Mouse (Mus musculus): ENCODE results near the gene Cxadr. TPM values are rescaled to one million over a fixed set of nuclear protein-coding genes. Genes with fewer than 3 reads are reported as not detected.

Gene Cxadr
- polyA plus RNA-seq, 1 experiment, result 0.67 TPM

GRCm38 (mm10) chr16:78372786-78373185 lies 71.5 kb downstream of the Cxadr start:
- H3K4me3 ChIP-seq, result no peak overlapping the region
- H3ac ChIP-seq (ENCODE audit: control insufficient read depth, insufficient read length), result no peak overlapping the region
- no peaks in the 10 kb centered on the region for H3K27me3 ChIP-seq (ENCODE audit: control insufficient read depth, insufficient read depth, insufficient read length)
- TF ChIP-seq E2F4 (IDR thresholded peaks at IDR 0.05; ENCODE audit: insufficient read depth) (no peak), TCF12 (IDR thresholded peaks at IDR 0.05; ENCODE audit: insufficient read depth, poor library complexity, severe bottlenecking) (no peak), REST (IDR thresholded peaks at IDR 0.05; ENCODE audit: insufficient read depth, insufficient read length) (no peak), TCF3 (IDR thresholded peaks at IDR 0.05; ENCODE audit: insufficient read length, low read depth) (no peak), POLR2AphosphoS2 (IDR thresholded peaks at IDR 0.05; ENCODE audit: insufficient read length, low read depth) (no peak), MYOD1 (IDR thresholded peaks at IDR 0.05; ENCODE audit: control insufficient read depth in 1 of 3, insufficient read length in 2 of 3, low read depth in 2 of 3) (no peak), POLR2A (IDR thresholded peaks at IDR 0.05; ENCODE audit: insufficient read length, low read depth) (no peak), MAX (IDR thresholded peaks at IDR 0.05; ENCODE audit: low read depth) (no peak), SRF (IDR thresholded peaks at IDR 0.05; ENCODE audit: control insufficient read depth, insufficient read length, low read depth) (no peak), USF1 (IDR thresholded peaks at IDR 0.05; ENCODE audit: low read depth) (no peak), CEBPB (IDR thresholded peaks at IDR 0.05; ENCODE audit: insufficient read depth, poor library complexity, severe bottlenecking) (no peak), MYOG (IDR thresholded peaks at IDR 0.05; ENCODE audit: control insufficient read depth in 1 of 3, insufficient read depth in 1 of 3, insufficient read length in 2 of 3, low read depth in 2 of 3) (no peak)
- H3K4me2 ChIP-seq (ENCODE audit: low read depth), result no peak overlapping the region
- H3K36me3 ChIP-seq (ENCODE audit: control insufficient read depth, insufficient read depth), result peaks cover 28% of the 10 kb centered on the region
- peaks cover 32% of the 10 kb centered on the region for H3K79me2 ChIP-seq (ENCODE audit: control insufficient read depth, insufficient read depth)

GRCm38 (mm10) chr16:78373743-78374142 lies 72.5 kb downstream of the Cxadr start:
- TF ChIP-seq CEBPB (IDR thresholded peaks at IDR 0.05; ENCODE audit: insufficient read depth, poor library complexity, severe bottlenecking), result no peak
- TF ChIP-seq TCF3 (IDR thresholded peaks at IDR 0.05; ENCODE audit: insufficient read length, low read depth), result no peak
- TF ChIP-seq REST (IDR thresholded peaks at IDR 0.05; ENCODE audit: insufficient read depth, insufficient read length), result no peak
- Histone ChIP-seq H3ac (ENCODE audit: control insufficient read depth, insufficient read length) (no peak overlapping the region), H3K36me3 (ENCODE audit: control insufficient read depth, insufficient read depth) (peaks cover 20% of the 10 kb centered on the region), H3K4me2 (ENCODE audit: low read depth) (no peak overlapping the region), H3K79me2 (ENCODE audit: control insufficient read depth, insufficient read depth) (peaks cover 32% of the 10 kb centered on the region), H3K4me3 (no peak overlapping the region), H3K27me3 (ENCODE audit: control insufficient read depth, insufficient read depth, insufficient read length) (no peaks in the 10 kb centered on the region)

- peak overlapping the region; percentile 63 for H3K4me2 ChIP-seq (ENCODE audit: low read depth)
- no peak for TF ChIP-seq TCF12 (IDR thresholded peaks at IDR 0.05; ENCODE audit: insufficient read depth, poor library complexity, severe bottlenecking)
- TF ChIP-seq E2F4 (IDR thresholded peaks at IDR 0.05; ENCODE audit: insufficient read depth), result no peak
- TF ChIP-seq REST (IDR thresholded peaks at IDR 0.05; ENCODE audit: insufficient read depth, insufficient read length), result no peak
- no peak for TF ChIP-seq SRF (IDR thresholded peaks at IDR 0.05; ENCODE audit: control insufficient read depth, insufficient read length, low read depth)
- no peak for TF ChIP-seq TCF3 (IDR thresholded peaks at IDR 0.05; ENCODE audit: insufficient read length, low read depth)
- TF ChIP-seq MYOG (IDR thresholded peaks at IDR 0.05; ENCODE audit: control insufficient read depth in 1 of 3, insufficient read depth in 1 of 3, insufficient read length in 2 of 3, low read depth in 2 of 3), result no peak
- H3K36me3 ChIP-seq (ENCODE audit: control insufficient read depth, insufficient read depth), result peaks cover 16% of the 10 kb centered on the region
- no peak overlapping the region for H3ac ChIP-seq (ENCODE audit: control insufficient read depth, insufficient read length)
- no peaks in the 10 kb centered on the region for H3K27me3 ChIP-seq (ENCODE audit: control insufficient read depth, insufficient read depth, insufficient read length)
- peak overlapping the region; percentile 47 for H3K4me3 ChIP-seq
- H3K79me2 ChIP-seq (ENCODE audit: control insufficient read depth, insufficient read depth), result peaks cover 32% of the 10 kb centered on the region
Observed at GRCm38 (mm10) chr16:78375222-78375621, 73.9 kb downstream of the Cxadr start.

GRCm38 (mm10) chr16:78375821-78376691 lies 74.8 kb downstream of the Cxadr start:
- TF ChIP-seq TCF12 (IDR thresholded peaks at IDR 0.05; ENCODE audit: insufficient read depth, poor library complexity, severe bottlenecking) (no peak), POLR2A (IDR thresholded peaks at IDR 0.05; ENCODE audit: insufficient read length, low read depth) (peak; percentile 17)
- peak overlapping the region; percentile 63 for H3K4me2 ChIP-seq (ENCODE audit: low read depth)
- no peaks in the 10 kb centered on the region for H3K27me3 ChIP-seq (ENCODE audit: control insufficient read depth, insufficient read depth, insufficient read length)
- H3K79me2 ChIP-seq (ENCODE audit: control insufficient read depth, insufficient read depth), result peaks cover 32% of the 10 kb centered on the region
- H3K36me3 ChIP-seq (ENCODE audit: control insufficient read depth, insufficient read depth), result peaks cover 16% of the 10 kb centered on the region
- H3ac ChIP-seq (ENCODE audit: control insufficient read depth, insufficient read length), result peak overlapping the region; percentile 89
- H3K4me3 ChIP-seq, result peak overlapping the region; percentile 47

- H3K36me3 ChIP-seq (ENCODE audit: control insufficient read depth, insufficient read depth), result peaks cover 10% of the 10 kb centered on the region
- H3K79me2 ChIP-seq (ENCODE audit: control insufficient read depth, insufficient read depth), result peaks cover 29% of the 10 kb centered on the region
- TF ChIP-seq MAX (IDR thresholded peaks at IDR 0.05; ENCODE audit: low read depth) (no peak), POLR2AphosphoS2 (IDR thresholded peaks at IDR 0.05; ENCODE audit: insufficient read length, low read depth) (peak; percentile 75), MYOD1 (IDR thresholded peaks at IDR 0.05; ENCODE audit: control insufficient read depth in 1 of 3, insufficient read length in 2 of 3, low read depth in 2 of 3) (no peak), REST (IDR thresholded peaks at IDR 0.05; ENCODE audit: insufficient read depth, insufficient read length) (no peak), TCF12 (IDR thresholded peaks at IDR 0.05; ENCODE audit: insufficient read depth, poor library complexity, severe bottlenecking) (no peak), USF1 (IDR thresholded peaks at IDR 0.05; ENCODE audit: low read depth) (no peak), POLR2A (IDR thresholded peaks at IDR 0.05; ENCODE audit: insufficient read length, low read depth) (peak; percentile 71), SRF (IDR thresholded peaks at IDR 0.05; ENCODE audit: control insufficient read depth, insufficient read length, low read depth) (no peak), TCF3 (IDR thresholded peaks at IDR 0.05; ENCODE audit: insufficient read length, low read depth) (no peak)
- H3K4me2 ChIP-seq (ENCODE audit: low read depth), result peak within 1 kb of the TSS; percentile 38
- peak within 1 kb of the TSS; percentile 89 for H3ac ChIP-seq (ENCODE audit: control insufficient read depth, insufficient read length)
- H3K27me3 ChIP-seq (ENCODE audit: control insufficient read depth, insufficient read depth, insufficient read length), result no peaks in the 10 kb centered on the region
- H3K4me3 ChIP-seq, result peak within 1 kb of the TSS; percentile 47
Observed at GRCm38 (mm10) chr16:78376745-78377570, 75.7 kb downstream of the Cxadr start, which contains the start of gene Btg3. Gene Btg3, minus strand, starts transcription at chr16:78377192.
